Comparison of ENCODE assay signal across 19 mouse cellular contexts in the genomic region with DNA sequence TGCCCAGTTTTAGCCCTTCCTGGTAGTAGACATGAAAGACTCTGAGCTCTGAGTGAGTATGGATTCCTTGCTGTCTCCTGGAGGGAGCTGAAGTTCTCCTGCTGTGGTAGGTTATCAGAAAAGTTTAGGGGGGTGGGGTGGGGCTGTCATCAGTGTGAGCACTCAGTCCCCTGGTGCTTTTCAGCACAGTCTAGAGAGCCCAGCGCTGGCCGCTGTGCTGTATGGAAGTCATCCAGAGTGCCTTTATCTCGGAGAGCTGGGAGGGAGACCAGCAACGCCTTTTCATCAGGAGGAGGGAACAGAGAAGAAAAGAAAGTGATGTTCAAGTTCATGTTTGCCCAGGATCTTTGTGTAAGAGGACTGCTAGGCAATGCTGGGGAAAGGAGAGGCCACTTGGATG.
DNase-seq lines count a peak whose midpoint lies in the region; ATAC-seq and TF ChIP-seq lines count a peak whose summit lies in the region.
"Had no signal": no experiment of that assay in that cellular context is flagged by ENCODE, and none has a peak within 500 bp of the region (broad histone marks: within the 10 kb centered on the region; RNA-seq: fewer than 3 reads in every experiment).

No protein-coding gene starts in this region.

- H3K27ac ChIP-seq in gastrocnemius, adult 2 months: no peak overlapping the region
- no peak overlapping the region for H3K27ac ChIP-seq in heart, embryonic 11.5 days (ENCODE audit: low read depth, low read length)
- H3K27ac ChIP-seq in midbrain, embryonic 10.5 days (replicated peaks): no peak overlapping the region
- H3K27ac ChIP-seq: forebrain, embryonic 13.5 days; hindbrain, embryonic 13.5 days; midbrain, embryonic 12.5 days had no signal

- intact Hi-C loops in gastrocnemius, adult 2 months (cut with DNase I): no loop called here
- intact Hi-C loops in heart, postnatal 36 days (cut with DNase I): no loop called here

- peaks cover 10% of the 10 kb centered on the region; the same call in 1 of the 2 replicates for H3K4me1 ChIP-seq in heart, embryonic 11.5 days (ENCODE audit: control insufficient read depth, insufficient read depth, low read length)
- H3K4me1 ChIP-seq in midbrain, embryonic 10.5 days: peaks cover 20% of the 10 kb centered on the region
- H3K4me1 ChIP-seq: forebrain, embryonic 13.5 days; midbrain, embryonic 12.5 days had no signal

- no peaks in the 10 kb centered on the region for H3K9me3 ChIP-seq in heart, embryonic 11.5 days (replicated peaks; ENCODE audit: control insufficient read depth, low read length)
- H3K9me3 ChIP-seq in midbrain, embryonic 10.5 days (replicated peaks): no peaks in the 10 kb centered on the region
- H3K9me3 ChIP-seq: forebrain, embryonic 13.5 days; hindbrain, embryonic 13.5 days; midbrain, embryonic 12.5 days had no signal

- 34% methylated on average over 4 of the region's 4 CpGs for WGBS in heart, embryonic 11.5 days (ENCODE audit: insufficient replicate concordance)
- WGBS in midbrain, embryonic 10.5 days: 71% methylated on average over 4 of the region's 4 CpGs

- no peak for TF ChIP-seq CTCF in gastrocnemius, adult 2 months (IDR thresholded peaks at IDR 0.05)

- DNase-seq in gastrocnemius, adult 2 months: peak; percentile 39
- DNase-seq in gastrocnemius, adult 8-10 months (ENCODE audit: low spot score in 2 of 2): no peak
- peak; percentile 18 to 25 for DNase-seq in heart, postnatal 36 days
- no peak for DNase-seq in midbrain, embryonic 10.5 days (ENCODE audit: low spot score)
- no peak for DNase-seq in lung, postnatal 10 days
- DNase-seq in thymus, postnatal 25 days: no peak
- DNase-seq in frontal cortex, adult 2 months (ENCODE audit: extremely low spot score in 1 of 2, low spot score in 1 of 2): no peak
- DNase-seq: adrenal gland, postnatal 36 days; cerebellum, adult 9-10 months; gastrocnemius, postnatal 36 days; kidney, adult 18-20 months; kidney, postnatal 4 days; layer of hippocampus, adult 9-11 months had no signal

- no peak overlapping the region for H3K9ac ChIP-seq in heart, embryonic 11.5 days (ENCODE audit: low read depth, low read length)
- H3K9ac ChIP-seq: forebrain, embryonic 13.5 days; hindbrain, embryonic 13.5 days; midbrain, embryonic 12.5 days had no signal

- H3K4me3 ChIP-seq in gastrocnemius, adult 2 months: no peak overlapping the region
- H3K4me3 ChIP-seq in heart, embryonic 11.5 days (ENCODE audit: low read depth, low read length): no peak overlapping the region
- no peak overlapping the region for H3K4me3 ChIP-seq in midbrain, embryonic 10.5 days
- H3K4me3 ChIP-seq: forebrain, embryonic 13.5 days; hindbrain, embryonic 13.5 days; midbrain, embryonic 12.5 days had no signal

- ATAC-seq in heart, embryonic 11.5 days (replicated peaks; ENCODE audit: insufficient number of reproducible peaks, low FRiP score, low TSS enrichment): peak; percentile 55; the same call in 1 of the 2 replicates
- ATAC-seq: CD4-positive, CD25-positive, alpha-beta regulatory T cell, adult 4 months; forebrain, embryonic 13.5 days; lung, postnatal 0 days had no signal

- H3K27me3 ChIP-seq in heart, embryonic 11.5 days (ENCODE audit: control insufficient read depth, insufficient read depth, low read length): peaks cover 48% of the 10 kb centered on the region
- 0 out of 2 replicates have a peak, but pooled peaks cover 4% of the 10 kb centered on the region for H3K27me3 ChIP-seq in midbrain, embryonic 10.5 days (ENCODE audit: low read depth, poor library complexity, severe bottlenecking)
- H3K27me3 ChIP-seq: forebrain, embryonic 13.5 days; midbrain, embryonic 12.5 days had no signal

- H3K4me2 ChIP-seq in heart, embryonic 11.5 days: no peak overlapping the region; the same call in 1 of the 2 replicates
- H3K4me2 ChIP-seq: forebrain, embryonic 13.5 days; hindbrain, embryonic 13.5 days; midbrain, embryonic 12.5 days had no signal

- no peaks in the 10 kb centered on the region for H3K36me3 ChIP-seq in heart, embryonic 11.5 days (ENCODE audit: control insufficient read depth, insufficient read depth, low read length)
- no peaks in the 10 kb centered on the region for H3K36me3 ChIP-seq in midbrain, embryonic 10.5 days
- H3K36me3 ChIP-seq: hindbrain, embryonic 13.5 days; midbrain, embryonic 12.5 days had no signal

Comparison
In these comparisons a context has a peak if more than half of its experiments do, and no peak if none do; other contexts are left out.
1. DNase-seq: peak in gastrocnemius, adult 2 months (single experiment) and heart, postnatal 36 days (2 of 2); none in gastrocnemius, adult 8-10 months (0 of 2), midbrain, embryonic 10.5 days (single experiment), lung, postnatal 10 days (single experiment), thymus, postnatal 25 days (single experiment) and frontal cortex, adult 2 months (0 of 2).